Mouse (Mus musculus) G1E (cell line): ENCODE measurements around the gene Card19. TPM values are rescaled to one million over a fixed set of nuclear protein-coding genes. Genes with fewer than 3 reads are reported as not detected.

ENCODE experiments used
- ATAC-seq: 2 replicates; pipeline ENCODE4 v1.8.0; 2016; ENCODE audit warnings: mild to moderate bottlenecking; ENCODE audit not compliant: insufficient number of reproducible peaks, poor library complexity, low FRiP score, severe bottlenecking; ENCODE audit errors: extremely low read depth
- DNase-seq: peaks from one replicate; pipeline ENCODE4 v3.0.0; 2012; ENCODE audit warnings: low spot score
- H3K27me3 ChIP-seq: 2 replicates; pipeline ENCODE4 v1.6.1; 2012; ENCODE audit warnings: mild to moderate bottlenecking, low read length, inconsistent platforms; ENCODE audit not compliant: insufficient read depth
- H3K36me3 ChIP-seq: replicated peaks from 2 replicates; pipeline ENCODE3; 2012; ENCODE audit warnings: mild to moderate bottlenecking, inconsistent platforms
- H3K4me1 ChIP-seq: 2 replicates; pipeline ENCODE4 v1.6.1; 2012; ENCODE audit warnings: low read depth, low read length, inconsistent platforms, mixed read lengths; ENCODE audit not compliant: insufficient read depth
- H3K4me3 ChIP-seq: 2 replicates; pipeline ENCODE4 v1.5.1; 2012; ENCODE audit warnings: low read depth, mild to moderate bottlenecking, inconsistent platforms, low read length, moderate library complexity, mixed read lengths
- H3K9me3 ChIP-seq: replicated peaks from 2 replicates; pipeline ENCODE4 v1.6.1; 2012; ENCODE audit warnings: inconsistent platforms
- CTCF ChIP-seq: IDR thresholded peaks from 2 replicates; pipeline ENCODE4 v1.5.1; 2012; ENCODE audit warnings: low read depth, low read length, inconsistent platforms, mixed read lengths
- GATA1 ChIP-seq: IDR thresholded peaks from 2 replicates; pipeline ENCODE4 v1.6.1; 2012; ENCODE audit warnings: borderline replicate concordance, low read length, inconsistent platforms, mixed read lengths
- GATA2 ChIP-seq: IDR thresholded peaks from 2 replicates; pipeline ENCODE4 v1.6.1; 2012; ENCODE audit warnings: low read depth, low read length, inconsistent platforms, borderline replicate concordance
- POLR2AphosphoS5 ChIP-seq: IDR thresholded peaks from 2 replicates; pipeline ENCODE4 v1.6.1; 2012; ENCODE audit warnings: low read depth, low read length, inconsistent platforms; ENCODE audit not compliant: insufficient replicate concordance
- TAL1 ChIP-seq: conservative IDR thresholded peaks from 2 replicates; pipeline ENCODE4 v1.6.1; 2012; ENCODE audit warnings: low read depth, low read length, inconsistent platforms, mixed read lengths
- polyA plus RNA-seq: library from polyadenylated mRNA; stranded (reverse); fragments of >175 nt; gene quantifications from 2 replicates; pipeline ENCODE4 v1.2.3, GENCODE M21; 2012
- total RNA-seq, 2 experiments: library from RNA; stranded (forward) in 1 of 2; stranded (reverse) in 1 of 2; fragments of 200-1000 nt in 1 of 2; fragments of >200 nt in 1 of 2; fragmentation: Nextera tagmentation in 1 of 2; gene quantifications; 2 replicates each; pipeline ENCODE4 v1.2.3; 2014 to 2017

The Card19 gene
- total and polyA plus RNA-seq, 3 experiments = 8.4 to 15.8 (median 12.2) TPM

DNA sequence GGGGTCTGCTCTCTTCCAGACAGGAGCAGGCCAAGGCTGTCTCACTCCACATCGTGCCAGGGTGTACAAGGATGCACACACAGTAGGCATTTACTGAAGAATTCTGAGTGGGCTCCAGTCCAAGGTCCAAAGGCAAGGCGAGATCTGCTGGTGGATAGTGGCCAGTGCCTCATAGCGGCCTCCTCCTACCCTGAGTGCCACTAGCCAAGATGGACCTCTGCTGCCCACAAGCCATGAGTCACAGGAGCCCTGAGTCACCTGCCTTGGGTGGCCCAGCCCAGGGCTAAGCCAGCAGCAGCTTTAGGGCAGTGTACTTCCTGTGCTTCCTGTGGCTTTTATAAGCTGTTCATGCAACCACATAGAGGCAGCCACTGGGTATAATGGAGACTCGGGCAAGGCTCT lies 2.3 kb downstream of the Card19 start:
- no peak for ATAC-seq
- no peak for DNase-seq
- Histone ChIP-seq H3K36me3 (no peaks in the 10 kb centered on the region), H3K4me1 (peaks cover 24% of the 10 kb centered on the region), H3K9me3 (no peaks in the 10 kb centered on the region), H3K4me3 (no peak overlapping the region), H3K27me3 (peaks cover 45% of the 10 kb centered on the region)
- TF ChIP-seq GATA2 (no peak), CTCF (no peak), GATA1 (no peak), POLR2AphosphoS5 (no peak), TAL1 (no peak)

DNA sequence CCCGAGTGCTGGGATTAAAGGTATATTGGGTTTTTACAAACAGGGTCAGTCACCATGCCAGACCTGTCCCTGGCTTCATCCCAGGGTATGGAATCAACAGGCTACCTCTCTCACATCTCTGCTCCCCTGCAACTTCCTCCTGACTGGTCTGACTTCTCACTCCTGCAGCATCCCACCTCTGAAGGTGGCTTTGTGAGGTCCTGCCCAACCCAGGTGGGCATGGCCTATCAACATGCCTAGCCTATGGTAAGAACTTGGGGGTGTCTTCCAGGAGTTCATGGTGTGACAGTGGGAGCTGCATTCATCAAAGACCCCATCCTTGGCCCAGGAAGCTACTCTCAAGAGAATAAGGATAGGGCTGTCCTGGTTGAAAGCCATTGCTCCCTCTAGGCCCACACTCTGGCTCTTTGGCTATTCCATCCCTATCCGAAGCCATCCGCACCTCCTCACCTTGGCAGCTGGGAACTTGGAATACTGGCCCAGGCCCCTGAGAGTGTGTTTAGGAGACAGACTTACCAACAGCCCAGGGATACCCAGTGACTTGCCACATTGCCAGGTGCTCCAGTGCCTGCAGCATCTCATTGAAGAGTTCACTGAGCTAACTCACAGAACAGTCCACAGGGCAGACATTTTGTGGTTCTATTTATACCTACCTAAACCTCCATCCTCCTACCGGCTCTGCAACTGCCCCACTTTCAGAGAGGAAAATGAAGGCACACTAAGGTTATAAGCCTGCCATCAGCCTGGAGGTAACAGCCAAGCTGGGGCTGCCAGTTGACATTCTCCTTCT lies 2.9 kb downstream of the Card19 start:
- Histone ChIP-seq H3K9me3 (no peaks in the 10 kb centered on the region), H3K4me1 (peaks cover 24% of the 10 kb centered on the region), H3K36me3 (no peaks in the 10 kb centered on the region), H3K27me3 (peaks cover 41% of the 10 kb centered on the region), H3K4me3 (no peak overlapping the region)
- no peak for ATAC-seq
- no peak for TF ChIP-seq TAL1
- no peak for TF ChIP-seq CTCF
- TF ChIP-seq GATA1 = no peak
- no peak for TF ChIP-seq GATA2
- no peak for TF ChIP-seq POLR2AphosphoS5
- no peak for DNase-seq

DNA sequence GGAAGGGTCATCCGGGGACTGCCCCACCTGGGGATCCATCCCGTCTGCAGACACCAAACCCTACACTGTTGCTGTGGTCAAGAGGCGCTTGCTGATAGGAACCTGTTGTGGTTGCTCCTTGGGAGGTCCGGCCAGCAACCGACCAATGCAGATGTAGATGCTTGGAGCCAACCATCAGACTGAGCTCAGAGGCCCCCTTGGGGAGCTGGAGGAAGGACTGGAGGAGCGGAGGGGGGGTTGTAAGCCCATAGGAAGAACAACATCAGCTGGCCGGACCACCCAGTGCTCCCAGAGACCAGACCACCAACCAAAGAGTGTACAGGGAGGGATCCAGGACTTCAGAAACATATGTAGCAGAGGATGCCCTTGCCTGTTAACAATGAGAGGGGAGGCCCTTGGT lies 6.5 kb downstream of the Card19 start:
- ATAC-seq (no peak), DNase-seq (no peak)
- Histone ChIP-seq H3K36me3 (peaks cover 3% of the 10 kb centered on the region), H3K27me3 (peaks cover 34% of the 10 kb centered on the region; the same call in 1 of the 2 replicates), H3K4me1 (peaks cover 4% of the 10 kb centered on the region), H3K4me3 (no peak overlapping the region), H3K9me3 (no peaks in the 10 kb centered on the region)
- TF ChIP-seq GATA2 (no peak), TAL1 (no peak), POLR2AphosphoS5 (no peak), CTCF (no peak), GATA1 (no peak)

DNA sequence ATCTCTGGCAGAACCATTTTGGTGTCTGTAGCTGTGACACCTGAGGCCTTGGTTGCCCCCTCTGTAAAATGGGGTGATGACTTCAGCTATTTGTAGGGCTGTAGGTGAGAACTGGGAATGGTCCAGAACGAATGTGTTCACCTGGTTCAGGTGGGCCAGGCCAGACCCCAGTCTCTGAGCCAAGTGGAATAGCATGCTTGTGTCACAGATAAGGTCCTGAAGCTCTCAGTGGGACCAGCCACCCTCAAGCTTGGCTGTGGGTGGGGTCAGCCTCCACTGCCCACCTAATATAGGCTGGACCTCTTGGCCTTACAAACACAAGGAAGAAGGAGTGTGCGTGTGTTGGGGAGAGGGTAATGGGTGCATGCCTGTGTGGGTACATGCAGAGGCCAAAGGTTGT lies 9.5 kb downstream of the Card19 start:
- H3K4me1 ChIP-seq = no peaks in the 10 kb centered on the region
- DNase-seq = no peak
- no peak for ATAC-seq
- no peaks in the 10 kb centered on the region for H3K9me3 ChIP-seq
- peaks cover 23% of the 10 kb centered on the region for H3K27me3 ChIP-seq
- TF ChIP-seq CTCF = no peak
- no peak for TF ChIP-seq POLR2AphosphoS5
- TF ChIP-seq GATA2 = no peak
- no peak for TF ChIP-seq TAL1
- no peak for TF ChIP-seq GATA1
- H3K4me3 ChIP-seq = no peak overlapping the region
- peaks cover 3% of the 10 kb centered on the region for H3K36me3 ChIP-seq

DNA sequence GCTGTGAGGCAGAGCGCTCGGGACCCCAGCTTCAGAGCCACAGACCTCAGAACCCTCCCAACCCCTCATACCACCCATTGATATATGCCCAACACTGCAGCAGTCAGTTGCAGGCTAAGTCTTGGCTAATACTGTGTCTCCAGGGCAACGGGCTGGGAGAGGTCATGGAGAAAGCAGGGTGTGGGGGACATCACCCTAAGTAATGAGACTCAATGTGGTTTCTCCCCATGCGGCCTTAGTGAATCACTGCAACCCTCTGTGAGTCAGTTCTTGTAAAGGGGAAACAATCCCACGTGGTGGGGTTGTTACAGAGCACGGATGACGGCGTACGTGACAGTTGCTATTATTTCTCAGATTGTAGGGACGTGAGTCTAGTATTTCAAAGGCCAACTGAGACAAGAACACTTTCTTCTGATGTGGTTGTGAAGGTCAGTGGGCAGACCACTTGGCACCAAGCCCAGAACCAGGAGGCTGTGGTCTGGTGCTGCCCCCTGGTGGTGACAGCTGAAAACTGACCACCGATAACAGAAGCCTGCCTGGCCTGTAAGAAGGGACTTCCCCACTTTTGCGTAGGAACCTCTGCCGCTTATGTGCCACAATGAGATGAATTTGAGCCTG lies 10.3 kb downstream of the Card19 start:
- peaks cover 3% of the 10 kb centered on the region for H3K36me3 ChIP-seq

DNA sequence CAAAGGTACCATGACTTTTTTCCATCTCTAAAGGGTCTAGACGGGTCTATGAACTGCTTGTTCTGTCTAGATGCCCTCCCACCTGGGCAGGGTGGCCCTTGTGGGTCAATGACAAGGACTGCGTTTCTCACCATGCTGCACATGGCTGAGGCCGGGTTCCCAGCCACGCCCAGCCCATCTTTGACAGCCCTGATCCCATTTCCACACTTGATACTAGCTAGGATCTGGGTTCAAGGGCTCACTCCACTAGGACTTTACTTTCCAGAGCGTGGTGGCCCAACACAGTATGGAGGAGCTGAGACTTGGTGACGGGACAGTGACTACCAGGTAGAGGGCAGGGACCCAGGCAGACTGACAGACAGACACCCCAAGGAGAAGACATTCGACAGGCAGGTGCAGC lies 13.3 kb downstream of the Card19 start:
- H3K4me3 ChIP-seq = no peak overlapping the region
- TF ChIP-seq POLR2AphosphoS5 = no peak
- TF ChIP-seq GATA1 = no peak
- TF ChIP-seq GATA2 = no peak
- no peak for TF ChIP-seq CTCF
- no peak for TF ChIP-seq TAL1
- H3K4me1 ChIP-seq = no peaks in the 10 kb centered on the region
- DNase-seq (no peak), ATAC-seq (no peak)
- H3K27me3 ChIP-seq = peaks cover 30% of the 10 kb centered on the region
- no peaks in the 10 kb centered on the region for H3K9me3 ChIP-seq
- peaks cover 3% of the 10 kb centered on the region for H3K36me3 ChIP-seq

More for the DNA sequence above, 10.3 kb downstream of the Card19 start:
- peaks cover 27% of the 10 kb centered on the region for H3K27me3 ChIP-seq
- no peaks in the 10 kb centered on the region for H3K4me1 ChIP-seq
- DNase-seq (peak; percentile 57), ATAC-seq (peak; percentile 45)
- TF ChIP-seq CTCF (peak; percentile 65), TAL1 (no peak)
- H3K9me3 ChIP-seq = no peaks in the 10 kb centered on the region
- H3K4me3 ChIP-seq = no peak overlapping the region
